Comparison of ENCODE assay signal across 23 mouse cellular contexts in the genomic region with DNA sequence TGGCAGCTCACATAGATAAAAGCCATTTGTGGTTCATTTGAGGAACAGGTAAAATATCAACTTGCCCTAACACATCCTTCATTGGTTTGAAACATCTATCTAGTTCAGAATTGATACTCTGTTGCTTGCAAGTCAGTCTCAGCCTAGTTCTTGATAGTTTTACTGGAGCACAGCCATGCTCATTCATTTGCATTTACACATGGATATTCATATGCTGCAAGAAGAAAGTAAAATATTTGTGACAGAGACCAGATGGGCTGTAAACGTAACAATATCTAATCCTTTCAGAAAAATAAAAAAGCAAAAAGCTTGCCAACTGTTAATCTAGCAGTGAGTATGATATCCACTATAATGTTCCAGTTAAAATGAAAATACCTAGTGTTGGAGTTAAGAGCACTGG.
A peak's percentile ranks its signal among the peaks of the same experiment; 100 is the strongest.
DNase-seq lines count a peak whose midpoint lies in the region; ATAC-seq lines count a peak whose summit lies in the region.
"Had no signal": no experiment of that assay in that cellular context is flagged by ENCODE, and none has a peak within 500 bp of the region (broad histone marks: within the 10 kb centered on the region; RNA-seq: fewer than 3 reads in every experiment).

No protein-coding gene starts in this region.

- H3K9ac ChIP-seq in forebrain, embryonic 13.5 days = no peak overlapping the region
- no peak overlapping the region for H3K9ac ChIP-seq in forebrain, embryonic 11.5 days (ENCODE audit: low read length)
- no peak overlapping the region for H3K9ac ChIP-seq in kidney, embryonic 14.5 days (ENCODE audit: low read depth, low read length)
- H3K9ac ChIP-seq: embryonic facial prominence, embryonic 15.5 days; heart, embryonic 12.5 days; hindbrain, embryonic 14.5 days; intestine, embryonic 15.5 days had no signal

- no peak overlapping the region for H3K27ac ChIP-seq in forebrain, embryonic 13.5 days
- no peak overlapping the region for H3K27ac ChIP-seq in forebrain, embryonic 11.5 days (ENCODE audit: low read depth, low read length)
- no peak overlapping the region for H3K27ac ChIP-seq in kidney, embryonic 14.5 days (ENCODE audit: low read depth, low read length)
- H3K27ac ChIP-seq: embryonic facial prominence, embryonic 15.5 days; gastrocnemius, adult 2 months; hindbrain, embryonic 10.5 days; hindbrain, embryonic 14.5 days; intestine, embryonic 15.5 days had no signal

- H3K27me3 ChIP-seq in forebrain, embryonic 13.5 days = no peaks in the 10 kb centered on the region
- no peaks in the 10 kb centered on the region for H3K27me3 ChIP-seq in forebrain, embryonic 11.5 days (ENCODE audit: control insufficient read depth, insufficient read depth, low read length)
- no peaks in the 10 kb centered on the region for H3K27me3 ChIP-seq in kidney, embryonic 14.5 days (ENCODE audit: control insufficient read depth, insufficient read depth, low read length)
- H3K27me3 ChIP-seq: embryonic facial prominence, embryonic 15.5 days; heart, embryonic 12.5 days; intestine, embryonic 15.5 days had no signal

- H3K4me3 ChIP-seq in forebrain, embryonic 13.5 days = no peak overlapping the region
- H3K4me3 ChIP-seq in forebrain, embryonic 11.5 days (ENCODE audit: low read depth, low read length) = no peak overlapping the region
- H3K4me3 ChIP-seq in kidney, embryonic 14.5 days (ENCODE audit: low read length) = no peak overlapping the region
- H3K4me3 ChIP-seq: embryonic facial prominence, embryonic 15.5 days; erythroblast, embryonic 14.5 days; gastrocnemius, adult 2 months; heart, embryonic 12.5 days; hindbrain, embryonic 10.5 days; intestine, embryonic 15.5 days had no signal

- peak; percentile 48; the same call in 1 of the 2 replicates for ATAC-seq in forebrain, embryonic 13.5 days
- ATAC-seq in forebrain, embryonic 11.5 days (replicated peaks; ENCODE audit: low FRiP score) = no peak
- ATAC-seq in kidney, embryonic 14.5 days (ENCODE audit: low FRiP score, low TSS enrichment) = no peak
- ATAC-seq: CD4-positive, CD25-positive, alpha-beta regulatory T cell, adult 4 months; intestine, embryonic 15.5 days had no signal

- H3K9me3 ChIP-seq in forebrain, embryonic 13.5 days (replicated peaks) = no peaks in the 10 kb centered on the region
- no peaks in the 10 kb centered on the region for H3K9me3 ChIP-seq in forebrain, embryonic 11.5 days (ENCODE audit: control insufficient read depth, low read length)
- no peaks in the 10 kb centered on the region for H3K9me3 ChIP-seq in kidney, embryonic 14.5 days (ENCODE audit: control insufficient read depth, low read length)
- H3K9me3 ChIP-seq: embryonic facial prominence, embryonic 15.5 days; G1E; heart, embryonic 12.5 days; hindbrain, embryonic 10.5 days; intestine, embryonic 15.5 days had no signal

- no peaks in the 10 kb centered on the region for H3K36me3 ChIP-seq in forebrain, embryonic 13.5 days (ENCODE audit: poor library complexity, severe bottlenecking)
- no peaks in the 10 kb centered on the region for H3K36me3 ChIP-seq in forebrain, embryonic 11.5 days (ENCODE audit: control insufficient read depth, insufficient read depth, low read length)
- no peaks in the 10 kb centered on the region for H3K36me3 ChIP-seq in kidney, embryonic 14.5 days (ENCODE audit: control insufficient read depth, insufficient read depth, low read length)
- H3K36me3 ChIP-seq: embryonic facial prominence, embryonic 15.5 days; G1E; heart, embryonic 12.5 days; hindbrain, embryonic 10.5 days; intestine, embryonic 15.5 days had no signal

- no peak for DNase-seq in forebrain, embryonic 11.5 days (ENCODE audit: low spot score)
- DNase-seq in layer of hippocampus, adult 9-10 months (ENCODE audit: low spot score) = peak; percentile 3
- no peak for DNase-seq in layer of hippocampus, postnatal 10 days (ENCODE audit: low spot score in 2 of 2)
- peak; percentile 49 for DNase-seq in brain, embryonic 18.5 days (ENCODE audit: low read depth, low spot score)
- DNase-seq in lung, postnatal 36 days = no peak
- DNase-seq: adrenal gland, postnatal 10 days; B cell, adult 2 months; cerebellum, adult 11 months; cerebellum, adult 8-10 months; cerebellum, postnatal 14 days; embryo, embryonic 11 days; gastrocnemius, adult 2 months; gastrocnemius, postnatal 25 days had no signal

- H3K4me2 ChIP-seq in forebrain, embryonic 13.5 days = no peak overlapping the region
- no peak overlapping the region for H3K4me2 ChIP-seq in forebrain, embryonic 11.5 days (ENCODE audit: low read depth, low read length, severe bottlenecking)
- no peak overlapping the region for H3K4me2 ChIP-seq in kidney, embryonic 14.5 days (replicated peaks; ENCODE audit: low read depth, low read length)
- H3K4me2 ChIP-seq: embryonic facial prominence, embryonic 15.5 days; heart, embryonic 12.5 days; hindbrain, embryonic 14.5 days; intestine, embryonic 15.5 days had no signal

- WGBS in forebrain, embryonic 13.5 days = 75% methylated on average over 1 of the region's 1 CpGs
- 91% methylated on average over 1 of the region's 1 CpGs for WGBS in forebrain, embryonic 11.5 days
- 86% methylated on average over 1 of the region's 1 CpGs for WGBS in kidney, embryonic 14.5 days

- no peaks in the 10 kb centered on the region for H3K4me1 ChIP-seq in forebrain, embryonic 13.5 days
- no peaks in the 10 kb centered on the region for H3K4me1 ChIP-seq in forebrain, embryonic 11.5 days (replicated peaks; ENCODE audit: control insufficient read depth, insufficient read depth, low read length)
- H3K4me1 ChIP-seq in kidney, embryonic 14.5 days (ENCODE audit: control insufficient read depth, insufficient read depth, low read length) = no peaks in the 10 kb centered on the region
- H3K4me1 ChIP-seq: embryonic facial prominence, embryonic 15.5 days; heart, embryonic 12.5 days; hindbrain, embryonic 10.5 days; intestine, embryonic 15.5 days had no signal

Comparison
In these comparisons a context has a peak if more than half of its experiments do, and no peak if none do; other contexts are left out.
1. DNase-seq: peak in layer of hippocampus, adult 9-10 months (single experiment) and brain, embryonic 18.5 days (single experiment); none in forebrain, embryonic 11.5 days (single experiment), layer of hippocampus, postnatal 10 days (0 of 2) and lung, postnatal 36 days (single experiment).